Mouse (Mus musculus): ENCODE data around the gene 2310034G01Rik.

GRCm38 (mm10) chr19:46329031-46329641 is 21.0 kb downstream of the 2310034G01Rik start:
- no peak for TF ChIP-seq MAX (IDR thresholded peaks at IDR 0.05; ENCODE audit: low read length)
- TF ChIP-seq USF1 (IDR thresholded peaks at IDR 0.05; ENCODE audit: low read depth, low read length), result no peak
